Mouse (Mus musculus) midbrain, embryonic 16.5 days (tissue): ENCODE results near the gene Asap2. TPM values are rescaled to one million over a fixed set of nuclear protein-coding genes. Genes with fewer than 3 reads are reported as not detected.
A peak's percentile ranks its signal among the peaks of the same experiment; 100 is the strongest.

Source experiments
- ATAC-seq: fragments of 200-750 bp; cut with Nextera tagmentation; 2 replicates; pipeline ENCODE4 v1.8.0; 2017; ENCODE audit warnings: moderate TSS enrichment
- H3K27ac ChIP-seq: fragments of 300-500 bp; sonication (generic); 2 replicates; pipeline ENCODE4 v1.5.1; 2014; ENCODE audit warnings: mild to moderate bottlenecking, low read length, mixed read lengths
- H3K27me3 ChIP-seq: fragments of 300-500 bp; sonication (generic); 2 replicates; pipeline ENCODE4 v1.6.1; 2014; ENCODE audit warnings: low read depth, low read length, mixed read lengths; ENCODE audit not compliant: control insufficient read depth, insufficient read depth
- H3K36me3 ChIP-seq: fragments of 300-500 bp; sonication (generic); 2 replicates; pipeline ENCODE4 v1.6.1; 2014; ENCODE audit warnings: mild to moderate bottlenecking, low read length, moderate library complexity, mixed read lengths; ENCODE audit not compliant: control insufficient read depth, insufficient read depth
- H3K4me1 ChIP-seq: fragments of 300-500 bp; sonication (generic); 2 replicates; pipeline ENCODE4 v1.6.1; 2014; ENCODE audit warnings: mild to moderate bottlenecking, low read length, mixed read lengths; ENCODE audit not compliant: control insufficient read depth, insufficient read depth
- H3K4me2 ChIP-seq: fragments of 300-500 bp; sonication (generic); 2 replicates; pipeline ENCODE4 v1.6.1; 2014; ENCODE audit warnings: mild to moderate bottlenecking, low read length, mixed read lengths
- H3K4me3 ChIP-seq: fragments of 300-500 bp; sonication (generic); 2 replicates; pipeline ENCODE4 v1.5.1; 2014; ENCODE audit warnings: low read depth, mild to moderate bottlenecking, low read length, moderate library complexity, mixed read lengths
- H3K9ac ChIP-seq: fragments of 300-500 bp; sonication (generic); 2 replicates; pipeline ENCODE4 v1.6.1; 2014; ENCODE audit warnings: low read depth, low read length, mixed read lengths
- H3K9me3 ChIP-seq: fragments of 300-500 bp; sonication (generic); replicated peaks from 2 replicates; pipeline ENCODE4 v1.6.1; 2014; ENCODE audit warnings: mild to moderate bottlenecking, low read length, mixed read lengths; ENCODE audit not compliant: control insufficient read depth, poor library complexity, severe bottlenecking
- WGBS: fragments of 180-500 bp; shearing (Covaris S2); extraction: QIAGEN DNeasy Blood & Tissue Kit; methylation state at CpG from one replicate; pipeline ENCODE4 v1.1.7; 2014; 5-methylcytosine and 5-hydroxymethylcytosine counted together
- polyA plus RNA-seq: library from polyadenylated mRNA; unstranded; fragments of >200 nt; fragmentation: Nextera tagmentation; extraction: Ambion mirVana; gene quantifications from 2 replicates; pipeline ENCODE4 v1.2.1, GENCODE M21; 2015

The Asap2 gene
- polyA plus RNA-seq, 1 experiment from 2014 or later, result 10.2 TPM

GRCm38 (mm10) chr12:21227076-21227980 lies 237.1 kb downstream of the Asap2 start:
- 52% methylated on average over 6 of the region's 6 CpGs for WGBS
- H3K4me2 ChIP-seq, result no peak overlapping the region
- no peak overlapping the region for H3K4me3 ChIP-seq
- H3K27me3 ChIP-seq, result no peaks in the 10 kb centered on the region
- H3K36me3 ChIP-seq, result peaks cover 12% of the 10 kb centered on the region
- no peak overlapping the region for H3K9ac ChIP-seq
- 0 out of 2 replicates have a peak overlapping the region, but pooled peaks have one; percentile 40 for H3K27ac ChIP-seq
- peaks cover 7% of the 10 kb centered on the region; the same call in 1 of the 2 replicates for H3K4me1 ChIP-seq
- ATAC-seq, result peak; percentile 46
- H3K9me3 ChIP-seq, result no peaks in the 10 kb centered on the region

GRCm38 (mm10) chr12:21228650-21229049 lies 238.4 kb downstream of the Asap2 start:
- WGBS, result 95% methylated on average over 4 of the region's 4 CpGs
- H3K4me1 ChIP-seq, result peaks cover 7% of the 10 kb centered on the region; the same call in 1 of the 2 replicates
- no peak overlapping the region for H3K9ac ChIP-seq
- no peak for ATAC-seq
- peaks cover 12% of the 10 kb centered on the region for H3K36me3 ChIP-seq
- no peak overlapping the region for H3K27ac ChIP-seq
- no peaks in the 10 kb centered on the region for H3K9me3 ChIP-seq
- H3K4me3 ChIP-seq, result no peak overlapping the region
- H3K4me2 ChIP-seq, result no peak overlapping the region
- H3K27me3 ChIP-seq, result no peaks in the 10 kb centered on the region

- Histone ChIP-seq H3K36me3 (peaks cover 12% of the 10 kb centered on the region), H3K4me3 (no peak overlapping the region), H3K27ac (no peak overlapping the region), H3K4me2 (no peak overlapping the region), H3K9me3 (no peaks in the 10 kb centered on the region), H3K4me1 (peaks cover 7% of the 10 kb centered on the region; the same call in 1 of the 2 replicates), H3K27me3 (no peaks in the 10 kb centered on the region), H3K9ac (no peak overlapping the region)
- peak; percentile 14; the same call in 1 of the 2 replicates for ATAC-seq
- WGBS, result 64% methylated on average over 17 of the region's 17 CpGs
These were observed 239.0 kb downstream of the Asap2 start for GRCm38 (mm10) chr12:21229076-21229918.

- Histone ChIP-seq H3K4me2 (no peak overlapping the region), H3K27me3 (no peaks in the 10 kb centered on the region), H3K9ac (no peak overlapping the region), H3K27ac (no peak overlapping the region), H3K9me3 (no peaks in the 10 kb centered on the region), H3K4me1 (no peaks in the 10 kb centered on the region), H3K36me3 (peaks cover 27% of the 10 kb centered on the region), H3K4me3 (no peak overlapping the region)
- no peak for ATAC-seq
- 91% methylated on average over 7 of the region's 7 CpGs for WGBS
These were observed 243.5 kb downstream of the Asap2 start for GRCm38 (mm10) chr12:21233727-21234126.

- Histone ChIP-seq H3K9ac (no peak overlapping the region), H3K9me3 (no peaks in the 10 kb centered on the region), H3K27ac (no peak overlapping the region), H3K4me2 (no peak overlapping the region), H3K27me3 (no peaks in the 10 kb centered on the region), H3K36me3 (peaks cover 26% of the 10 kb centered on the region), H3K4me3 (no peak overlapping the region), H3K4me1 (no peaks in the 10 kb centered on the region)
- WGBS, result 89% methylated on average over 2 of the region's 2 CpGs
- no peak for ATAC-seq
These were observed 244.3 kb downstream of the Asap2 start for GRCm38 (mm10) chr12:21234560-21234959.

GRCm38 (mm10) chr12:21241965-21242364 lies 251.7 kb downstream of the Asap2 start:
- H3K9me3 ChIP-seq, result no peaks in the 10 kb centered on the region
- WGBS, result 80% methylated on average over 3 of the region's 3 CpGs
- H3K36me3 ChIP-seq, result peaks cover 30% of the 10 kb centered on the region
- H3K27ac ChIP-seq, result no peak overlapping the region
- H3K9ac ChIP-seq, result no peak overlapping the region
- H3K4me2 ChIP-seq, result no peak overlapping the region
- no peak overlapping the region for H3K4me3 ChIP-seq
- H3K27me3 ChIP-seq, result no peaks in the 10 kb centered on the region
- no peak for ATAC-seq
- no peaks in the 10 kb centered on the region for H3K4me1 ChIP-seq

- Histone ChIP-seq H3K4me3 (no peak overlapping the region), H3K27me3 (no peaks in the 10 kb centered on the region), H3K27ac (no peak overlapping the region), H3K9me3 (no peaks in the 10 kb centered on the region), H3K36me3 (peaks cover 29% of the 10 kb centered on the region), H3K9ac (no peak overlapping the region), H3K4me1 (no peaks in the 10 kb centered on the region), H3K4me2 (no peak overlapping the region)
- ATAC-seq, result no peak
- WGBS, result 98% methylated on average over 11 of the region's 11 CpGs
These were observed 254.2 kb downstream of the Asap2 start for GRCm38 (mm10) chr12:21244375-21244960.

- Histone ChIP-seq H3K27ac (no peak overlapping the region), H3K4me2 (no peak overlapping the region), H3K27me3 (no peaks in the 10 kb centered on the region), H3K36me3 (peaks cover 46% of the 10 kb centered on the region), H3K9ac (no peak overlapping the region), H3K4me1 (no peaks in the 10 kb centered on the region), H3K9me3 (no peaks in the 10 kb centered on the region), H3K4me3 (no peak overlapping the region)
- ATAC-seq, result no peak
- 86% methylated on average over 7 of the region's 7 CpGs for WGBS
These were observed 257.6 kb downstream of the Asap2 start for GRCm38 (mm10) chr12:21247711-21248392.
